Mouse (Mus musculus) hindbrain, embryonic 16.5 days (tissue): ENCODE measurements around the gene Icmt. TPM values are rescaled to one million over a fixed set of nuclear protein-coding genes. Genes with fewer than 3 reads are reported as not detected.
A peak's percentile ranks its signal among the peaks of the same experiment; 100 is the strongest.

Experiments
- ATAC-seq: fragments of 200-750 bp; cut with Nextera tagmentation; 2 replicates; pipeline ENCODE4 v1.8.0; 2017; ENCODE audit warnings: moderate TSS enrichment, moderate library complexity
- H3K27ac ChIP-seq: fragments of 300-500 bp; sonication (generic); 2 replicates; pipeline ENCODE4 v1.5.1; 2014; ENCODE audit warnings: low read depth, mild to moderate bottlenecking, control low read depth, low read length, moderate library complexity
- H3K27me3 ChIP-seq: fragments of 300-500 bp; sonication (generic); replicated peaks from 2 replicates; pipeline ENCODE4 v1.6.1; 2014; ENCODE audit warnings: low read length; ENCODE audit not compliant: control insufficient read depth, insufficient read depth
- H3K36me3 ChIP-seq: fragments of 300-500 bp; sonication (generic); 2 replicates; pipeline ENCODE4 v1.6.1; 2014; ENCODE audit warnings: mild to moderate bottlenecking, low read length, moderate library complexity, mixed read lengths; ENCODE audit not compliant: control insufficient read depth, insufficient read depth
- H3K4me1 ChIP-seq: fragments of 300-500 bp; sonication (generic); 2 replicates; pipeline ENCODE4 v1.6.1; 2014; ENCODE audit warnings: low read depth, low read length; ENCODE audit not compliant: control insufficient read depth, insufficient read depth
- H3K4me2 ChIP-seq: fragments of 300-500 bp; sonication (generic); 2 replicates; pipeline ENCODE4 v1.6.1; 2014; ENCODE audit warnings: mild to moderate bottlenecking, low read length, control low read depth, moderate library complexity
- H3K4me3 ChIP-seq: fragments of 300-500 bp; sonication (generic); 2 replicates; pipeline ENCODE4 v1.5.1; 2014; ENCODE audit warnings: mild to moderate bottlenecking, low read length, control low read depth, moderate library complexity
- H3K9ac ChIP-seq: fragments of 300-500 bp; sonication (generic); 2 replicates; pipeline ENCODE4 v1.6.1; 2014; ENCODE audit warnings: low read depth, mild to moderate bottlenecking, control low read depth, low read length, moderate library complexity
- H3K9me3 ChIP-seq: fragments of 300-500 bp; sonication (generic); 2 replicates; pipeline ENCODE4 v1.6.1; 2014; ENCODE audit warnings: mild to moderate bottlenecking, low read length, moderate library complexity; ENCODE audit not compliant: control insufficient read depth
- WGBS: fragments of 180-500 bp; shearing (Covaris S2); extraction: QIAGEN DNeasy Blood & Tissue Kit; methylation state at CpG from one replicate; pipeline ENCODE4 v1.1.7; 2014; 5-methylcytosine and 5-hydroxymethylcytosine counted together
- polyA plus RNA-seq: library from polyadenylated mRNA; unstranded; fragments of >200 nt; fragmentation: Nextera tagmentation; extraction: Ambion mirVana; gene quantifications from 2 replicates; pipeline ENCODE4 v1.2.1, GENCODE M21; 2015

Icmt gene
- polyA plus RNA-seq, 1 experiment from 2014 or later, result 17.2 TPM

DNA sequence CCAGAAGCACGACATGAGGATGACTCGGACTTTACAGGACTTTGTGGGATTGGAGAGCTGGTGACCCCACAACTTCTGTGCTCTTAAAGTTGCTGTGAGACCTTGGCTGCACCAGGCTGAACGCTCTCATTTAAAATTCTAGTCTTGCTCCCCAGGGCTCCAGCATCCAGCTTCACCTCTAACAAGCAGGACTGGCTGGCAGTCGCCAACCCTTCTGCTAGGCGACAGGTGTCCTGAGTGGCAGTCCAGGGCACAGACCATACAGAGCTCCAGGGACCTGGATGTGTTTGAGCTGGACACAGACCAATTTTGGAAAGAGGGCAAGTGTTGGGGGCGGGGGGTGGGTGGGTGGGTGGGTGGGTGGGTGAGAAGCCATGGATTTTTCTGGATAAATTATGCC, 40.7 kb downstream of the Icmt start:
- H3K36me3 ChIP-seq, result peaks cover 16% of the 10 kb centered on the region
- no peaks in the 10 kb centered on the region for H3K27me3 ChIP-seq
- peaks cover 24% of the 10 kb centered on the region for H3K4me1 ChIP-seq
- no peak overlapping the region for H3K4me3 ChIP-seq
- WGBS, result 25% methylated on average over 6 of the region's 6 CpGs
- H3K9ac ChIP-seq, result no peak overlapping the region
- no peaks in the 10 kb centered on the region for H3K9me3 ChIP-seq
- no peak for ATAC-seq
- H3K27ac ChIP-seq, result no peak overlapping the region
- no peak overlapping the region for H3K4me2 ChIP-seq

DNA sequence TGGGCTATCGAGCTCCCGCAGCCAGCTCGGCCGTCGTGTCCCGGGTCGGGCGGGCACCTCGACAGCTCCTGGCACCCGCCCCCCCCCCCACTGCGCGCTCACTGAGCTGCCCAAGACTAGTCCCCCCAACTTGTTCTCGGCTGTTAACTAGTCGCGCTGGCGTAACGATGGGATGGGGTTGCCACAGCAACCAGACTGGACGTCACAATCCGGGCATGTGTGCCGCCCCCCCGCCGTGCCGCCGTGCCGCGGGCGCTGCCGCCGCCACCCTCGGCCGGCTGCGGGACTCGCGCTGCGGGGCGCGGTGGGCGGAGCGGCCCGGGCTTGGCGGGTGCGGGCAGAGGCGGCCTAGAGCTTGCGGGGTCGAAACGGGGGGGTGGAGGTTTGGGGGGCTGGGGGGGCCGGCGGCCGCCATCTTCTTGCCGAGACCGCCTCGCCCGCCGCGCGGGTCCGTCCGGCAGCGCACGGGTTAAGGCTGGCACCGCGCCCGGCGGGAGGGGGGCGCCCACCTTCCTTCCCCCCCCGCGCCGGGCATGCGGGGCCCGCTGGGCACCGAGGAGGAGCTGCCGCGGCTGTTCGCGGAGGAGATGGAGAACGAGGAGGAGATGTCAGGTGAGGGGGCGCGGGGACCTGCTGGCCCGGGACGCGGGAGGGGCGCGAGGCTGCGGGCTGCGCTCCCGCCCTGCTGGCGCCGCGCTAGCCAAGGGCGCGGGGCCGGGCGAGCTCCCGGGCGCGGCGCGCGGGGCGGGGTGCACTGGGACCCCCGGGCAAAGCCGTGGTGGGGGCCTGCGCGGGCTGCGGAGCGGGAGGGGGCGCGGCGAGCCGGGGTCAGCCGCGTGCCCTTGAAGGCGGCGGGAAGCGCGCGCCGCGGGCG, 41.6 kb downstream of the Icmt start, which contains the start of gene Chd5:
Chd5 (plus strand) TSS at position 233 of the 874 bp plus-strand sequence.
- Histone ChIP-seq H3K4me3 (peak within 1 kb of the TSS; percentile 76), H3K4me2 (peak within 1 kb of the TSS; percentile 72), H3K9me3 (no peaks in the 10 kb centered on the region), H3K4me1 (peaks cover 28% of the 10 kb centered on the region), H3K27me3 (no peaks in the 10 kb centered on the region), H3K27ac (peak within 1 kb of the TSS; percentile 80), H3K9ac (peak within 1 kb of the TSS; percentile 94), H3K36me3 (peaks cover 10% of the 10 kb centered on the region)
- peak; percentile 41 for ATAC-seq
- WGBS, result under 1% methylated on average over 54 of the region's 120 CpGs

GRCm38 (mm10) chr4:152339293-152339790, 42.3 kb downstream of the Icmt start:
- Histone ChIP-seq H3K4me3 (peak overlapping the region; percentile 76), H3K27ac (peak overlapping the region; percentile 80), H3K36me3 (peaks cover 5% of the 10 kb centered on the region), H3K4me1 (peaks cover 28% of the 10 kb centered on the region), H3K27me3 (no peaks in the 10 kb centered on the region), H3K9ac (peak overlapping the region; percentile 94), H3K9me3 (no peaks in the 10 kb centered on the region), H3K4me2 (peak overlapping the region; percentile 72)
- 1% methylated on average over 20 of the region's 26 CpGs for WGBS
- ATAC-seq, result peak; percentile 2; the same call in 1 of the 2 replicates

DNA sequence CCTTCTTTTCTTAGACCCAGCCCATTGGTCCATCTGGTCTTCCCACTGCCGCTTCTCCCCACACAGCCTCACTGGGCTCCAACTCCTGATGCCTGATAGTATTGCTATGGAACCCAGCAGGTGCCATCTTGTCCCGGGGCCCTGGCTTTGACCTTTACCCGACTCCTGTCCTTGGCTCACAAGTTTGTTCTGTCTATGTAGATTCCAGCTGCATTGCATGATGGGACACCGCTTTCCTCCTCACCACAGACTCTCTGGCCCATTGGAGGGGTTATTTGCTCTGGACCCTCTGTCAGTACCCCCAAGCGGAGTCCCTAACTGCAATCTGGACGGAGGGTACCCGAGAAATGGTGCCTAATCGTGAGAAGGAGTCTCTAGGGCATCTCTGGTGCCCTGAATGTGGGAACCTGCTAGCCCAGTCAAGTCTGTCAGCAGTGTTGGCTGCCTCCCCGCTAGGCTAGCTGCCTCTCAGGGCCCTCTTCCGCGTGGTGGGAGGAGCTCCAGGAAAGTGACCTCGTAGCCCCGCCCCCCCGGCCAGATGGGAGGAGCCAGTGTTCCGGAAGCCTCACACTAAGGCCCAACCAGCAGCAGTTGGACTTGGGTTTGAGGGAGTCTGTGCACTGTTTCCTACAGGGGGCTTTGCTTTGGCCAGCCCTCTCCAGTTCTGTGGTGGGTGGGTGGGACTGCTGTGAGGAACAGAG, 43.7 kb downstream of the Icmt start:
- Histone ChIP-seq H3K4me3 (peak overlapping the region; percentile 6; the same call in 1 of the 2 replicates), H3K27ac (no peak overlapping the region), H3K36me3 (no peaks in the 10 kb centered on the region), H3K4me1 (peaks cover 31% of the 10 kb centered on the region), H3K9ac (no peak overlapping the region; the same call in 1 of the 2 replicates), H3K27me3 (no peaks in the 10 kb centered on the region), H3K9me3 (no peaks in the 10 kb centered on the region), H3K4me2 (peak overlapping the region; percentile 72)
- ATAC-seq, result no peak
- 32% methylated on average over 15 of the region's 15 CpGs for WGBS

DNA sequence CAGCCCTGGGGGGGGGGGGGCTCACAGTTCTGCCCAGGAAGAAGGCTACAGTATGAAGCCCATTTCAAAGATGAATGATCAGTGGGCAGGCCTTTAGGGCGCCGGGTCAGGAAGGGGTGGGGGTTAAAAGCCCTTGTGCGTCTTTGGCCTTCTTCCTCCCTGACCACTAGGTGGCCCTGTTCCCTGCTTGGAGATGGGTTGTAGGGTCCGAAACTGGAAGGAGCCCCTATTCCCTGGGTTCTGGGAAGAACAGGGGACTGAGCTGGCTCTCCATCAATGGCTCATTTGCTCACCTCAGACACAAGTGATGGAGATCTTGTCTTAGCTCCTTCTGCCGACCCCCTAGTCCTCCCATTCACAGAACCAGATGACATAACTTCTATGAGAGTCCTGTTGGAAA, 46.3 kb downstream of the Icmt start:
- ATAC-seq, result no peak
- H3K4me1 ChIP-seq, result peaks cover 29% of the 10 kb centered on the region

DNA sequence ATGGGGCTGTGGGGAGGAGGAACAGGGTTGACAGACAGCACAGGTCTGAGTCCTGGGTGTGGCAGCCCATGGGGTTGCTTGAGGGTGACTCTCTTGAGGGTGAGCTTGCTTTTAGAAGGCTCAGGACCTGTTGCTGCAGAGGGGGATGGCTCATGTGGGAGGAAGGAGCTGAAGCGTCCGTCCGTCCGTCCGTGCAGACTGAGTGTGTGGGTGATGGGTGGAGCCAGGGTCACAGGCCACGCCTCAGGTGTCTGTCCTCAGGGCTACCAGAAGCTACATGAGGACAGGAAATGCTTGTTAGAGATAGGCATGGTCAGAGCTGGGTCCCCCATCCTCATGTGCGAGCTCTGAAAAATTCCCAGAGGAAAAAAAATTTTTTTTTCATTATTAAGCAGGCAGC, 47.6 kb downstream of the Icmt start:
- 61% methylated on average over 7 of the region's 7 CpGs for WGBS
- no peak for ATAC-seq
- no peaks in the 10 kb centered on the region for H3K36me3 ChIP-seq
- no peak overlapping the region for H3K4me2 ChIP-seq
- peaks cover 35% of the 10 kb centered on the region for H3K4me1 ChIP-seq
- H3K4me3 ChIP-seq, result no peak overlapping the region
- no peak overlapping the region for H3K27ac ChIP-seq
- H3K27me3 ChIP-seq, result no peaks in the 10 kb centered on the region; the same call in 1 of the 2 replicates
- no peak overlapping the region for H3K9ac ChIP-seq
- H3K9me3 ChIP-seq, result no peaks in the 10 kb centered on the region

More for the DNA sequence above, 46.3 kb downstream of the Icmt start:
- Histone ChIP-seq H3K36me3 (no peaks in the 10 kb centered on the region), H3K27me3 (no peaks in the 10 kb centered on the region; the same call in 1 of the 2 replicates), H3K27ac (no peak overlapping the region), H3K4me3 (no peak overlapping the region), H3K9ac (no peak overlapping the region), H3K9me3 (no peaks in the 10 kb centered on the region), H3K4me2 (peak overlapping the region; percentile 10; the same call in 1 of the 2 replicates)
- 11% methylated on average over 5 of the region's 5 CpGs for WGBS

DNA sequence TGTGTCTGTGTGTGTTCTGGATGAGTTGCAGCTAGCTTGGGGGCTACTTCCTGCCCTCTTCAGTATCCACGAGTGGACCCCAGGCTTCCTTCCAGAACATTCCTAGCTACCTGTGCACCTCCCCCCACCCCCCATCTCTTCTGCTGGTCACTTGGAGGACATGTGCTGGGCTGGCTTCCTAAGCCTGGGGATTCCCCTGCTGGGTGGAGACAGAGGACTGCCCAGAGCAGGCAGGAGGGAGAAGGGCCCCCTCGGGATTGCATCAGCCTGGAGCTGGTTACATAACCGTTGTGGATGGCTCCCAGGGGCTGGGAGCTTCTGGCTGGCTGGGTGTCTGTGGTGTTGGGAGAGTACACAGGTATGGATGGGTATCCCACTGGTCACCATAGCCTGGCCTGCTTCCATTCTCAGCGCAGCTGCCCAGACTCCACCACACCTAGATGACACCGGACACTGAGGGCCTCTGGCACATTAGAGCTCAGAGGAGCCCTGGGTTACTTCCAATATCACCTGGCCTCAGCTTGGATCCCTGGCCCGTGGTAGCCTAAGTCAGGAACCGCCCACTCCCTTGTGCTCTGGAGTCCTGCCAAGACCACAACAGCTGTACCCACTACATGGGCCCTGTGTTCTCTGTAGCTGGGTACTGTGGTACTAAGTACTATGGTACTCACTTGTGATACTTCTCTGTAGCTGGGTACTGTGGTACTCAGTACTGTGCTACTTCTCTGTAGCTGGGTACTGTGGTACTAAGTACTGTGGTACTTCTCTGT, 48.3 kb downstream of the Icmt start:
- H3K27me3 ChIP-seq, result no peaks in the 10 kb centered on the region; the same call in 1 of the 2 replicates
- WGBS, result 60% methylated on average over 7 of the region's 7 CpGs
- H3K4me1 ChIP-seq, result peaks cover 35% of the 10 kb centered on the region
- H3K4me3 ChIP-seq, result no peak overlapping the region
- H3K36me3 ChIP-seq, result no peaks in the 10 kb centered on the region
- no peak overlapping the region for H3K9ac ChIP-seq
- H3K4me2 ChIP-seq, result no peak overlapping the region
- no peak overlapping the region for H3K27ac ChIP-seq
- ATAC-seq, result no peak
- no peaks in the 10 kb centered on the region for H3K9me3 ChIP-seq

GRCm38 (mm10) chr4:152349837-152350381, 52.9 kb downstream of the Icmt start:
- Histone ChIP-seq H3K4me1 (peaks cover 34% of the 10 kb centered on the region), H3K27me3 (peaks cover 2% of the 10 kb centered on the region), H3K36me3 (no peaks in the 10 kb centered on the region; the same call in 1 of the 2 replicates), H3K9me3 (no peaks in the 10 kb centered on the region), H3K27ac (peak overlapping the region; percentile 86), H3K4me2 (peak overlapping the region; percentile 55), H3K9ac (peak overlapping the region; percentile 54), H3K4me3 (peak overlapping the region; percentile 23)
- 5% methylated on average over 15 of the region's 17 CpGs for WGBS
- peak; percentile 80 for ATAC-seq
